Mouse (Mus musculus): ENCODE results near the gene Mcm5.

- TF ChIP-seq CTCF (IDR thresholded peaks at IDR 0.05; ENCODE audit: low read depth) (no peak), EP300 (optimal IDR thresholded peaks at IDR 0.05) (no peak)
These were observed 43.2 kb downstream of the Mcm5 start for GRCm38 (mm10) chr8:75152505-75153082.
